Mouse (Mus musculus) adrenal gland, adult 10 weeks (tissue): Measurements from ENCODE around the gene Apol11b. TPM values are rescaled to one million over a fixed set of nuclear protein-coding genes. Genes with fewer than 3 reads are reported as not detected.

ENCODE experiments used
- polyA plus RNA-seq: library from polyadenylated mRNA; stranded (reverse); fragments of 350-450 nt; fragmentation: Illumina TruSeq; extraction: RNeasy Lipid Tissue Mini Kit (QIAGEN cat#74804); gene quantifications from one replicate; pipeline ENCODE4 v1.2.3, GENCODE M21; 2014; ENCODE audit warnings: low read depth, low replicate concordance

The Apol11b gene
- polyA plus RNA-seq, result not detected

GRCm38 (mm10) chr15:77643176-77643575 is at the start of gene Apol11b:
TSS of gene Apol11b (minus strand) at chr15:77643286.

GRCm38 (mm10) chr15:77598958-77599357 is 44.1 kb downstream of the Apol11b start, which contains the start of gene Gm36245:
TSS of gene Gm36245 (plus strand) at chr15:77599258.

DNA sequence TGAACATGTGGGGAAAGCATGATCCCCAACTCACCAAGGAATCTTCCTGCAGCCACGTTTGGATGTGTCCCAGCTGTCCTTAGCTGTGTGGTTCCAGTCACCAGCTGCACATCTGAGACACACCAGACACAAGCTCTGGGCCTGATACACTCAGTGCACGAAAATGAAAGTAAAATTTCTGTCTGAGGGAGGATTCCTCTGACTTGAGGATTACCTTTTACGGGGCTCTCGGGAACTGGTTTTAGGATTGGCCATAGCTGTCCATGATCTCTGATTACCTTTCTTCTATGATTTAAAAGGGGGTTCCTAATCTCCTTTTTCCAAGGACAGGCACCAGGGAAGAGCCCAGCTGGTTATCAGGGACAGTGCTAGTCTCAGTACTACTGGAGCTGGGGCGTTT is 47.1 kb downstream of the Apol11b start, which contains the start of gene Apol10b:
Apol10b (minus strand) TSS at position 165 of the 400 bp plus-strand sequence.

Other genes with a start within 250 kb of the Apol11b start
- gene Apol7a, start 244.2 kb downstream of the Apol11b start, polyA plus RNA-seq, result not detected
- 0.41 TPM for gene Apol9a, start 232.2 kb downstream of the Apol11b start, polyA plus RNA-seq
- gene Apol7b, start 195.8 kb downstream of the Apol11b start, polyA plus RNA-seq, result not detected
- not detected for gene Apol10a, start 166.2 kb downstream of the Apol11b start, polyA plus RNA-seq
- not detected for gene Apol11a, start 135.0 kb downstream of the Apol11b start, polyA plus RNA-seq
- gene Apol7c, start 110.0 kb downstream of the Apol11b start, polyA plus RNA-seq, result not detected
- gene 1700025B11Rik, start 81.4 kb downstream of the Apol11b start, polyA plus RNA-seq, result not detected
- 1.3 TPM for gene Apol10b, start 47.2 kb downstream of the Apol11b start, polyA plus RNA-seq
- gene Gm36245, start 44.0 kb downstream of the Apol11b start, polyA plus RNA-seq, result not detected
- gene Apol7e, start 55.6 kb upstream of the Apol11b start, polyA plus RNA-seq, result 0.76 TPM
- 0.41 TPM for gene Apol9b, start 85.8 kb upstream of the Apol11b start, polyA plus RNA-seq
- gene Apol8, start 113.7 kb upstream of the Apol11b start, polyA plus RNA-seq, result not detected
- gene Myh9, start 198.9 kb upstream of the Apol11b start, polyA plus RNA-seq, result 12.1 TPM